Mouse (Mus musculus): ENCODE data around the gene Rdh5. TPM values are rescaled to one million over a fixed set of nuclear protein-coding genes. Genes with fewer than 3 reads are reported as not detected.

Rdh5 gene
- polyA plus RNA-seq, 1 experiment from 2014 or later = 12.7 TPM

GRCm38 (mm10) chr10:128915550-128915949, 7.1 kb downstream of the Rdh5 start:
- H3K4me2 ChIP-seq = no peak overlapping the region
- H3K4me3 ChIP-seq = no peak overlapping the region
- WGBS = 90% methylated on average over 2 of the region's 2 CpGs
- H3K27me3 ChIP-seq = no peaks in the 10 kb centered on the region
- no peaks in the 10 kb centered on the region for H3K9me3 ChIP-seq
- H3K36me3 ChIP-seq = peaks cover 72% of the 10 kb centered on the region
- ATAC-seq (ENCODE audit: insufficient number of reproducible peaks, insufficient read depth, low FRiP score, low TSS enrichment, low read depth) = no peak
- peaks cover 36% of the 10 kb centered on the region for H3K4me1 ChIP-seq
- H3K27ac ChIP-seq = no peak overlapping the region
- H3K9ac ChIP-seq = no peak overlapping the region

GRCm38 (mm10) chr10:128913696-128914095, 9.0 kb downstream of the Rdh5 start:
- 90% methylated on average over 12 of the region's 12 CpGs for WGBS
- Histone ChIP-seq H3K36me3 (peaks cover 72% of the 10 kb centered on the region), H3K4me2 (no peak overlapping the region), H3K27ac (no peak overlapping the region), H3K9me3 (no peaks in the 10 kb centered on the region), H3K27me3 (no peaks in the 10 kb centered on the region), H3K4me1 (peaks cover 33% of the 10 kb centered on the region), H3K9ac (peak overlapping the region; percentile 6; the same call in 1 of the 2 replicates), H3K4me3 (no peak overlapping the region)
- ATAC-seq (ENCODE audit: insufficient number of reproducible peaks, insufficient read depth, low FRiP score, low TSS enrichment, low read depth) = no peak

- no peak for ATAC-seq (ENCODE audit: insufficient number of reproducible peaks, insufficient read depth, low FRiP score, low TSS enrichment, low read depth)
- Histone ChIP-seq H3K4me2 (no peak overlapping the region), H3K36me3 (peaks cover 67% of the 10 kb centered on the region), H3K27me3 (no peaks in the 10 kb centered on the region), H3K9me3 (no peaks in the 10 kb centered on the region), H3K9ac (no peak overlapping the region), H3K4me1 (peaks cover 33% of the 10 kb centered on the region), H3K27ac (peak overlapping the region; percentile 65), H3K4me3 (no peak overlapping the region)
- WGBS = 6% methylated on average over 5 of the region's 5 CpGs
Measured at GRCm38 (mm10) chr10:128913219-128913618, 9.5 kb downstream of the Rdh5 start.

- peaks cover 33% of the 10 kb centered on the region for H3K4me1 ChIP-seq
- no peaks in the 10 kb centered on the region for H3K27me3 ChIP-seq
- ATAC-seq (ENCODE audit: insufficient number of reproducible peaks, insufficient read depth, low FRiP score, low TSS enrichment, low read depth) = no peak
- no peak overlapping the region for H3K4me3 ChIP-seq
- WGBS = 86% methylated on average over 4 of the region's 4 CpGs
- H3K9me3 ChIP-seq = no peaks in the 10 kb centered on the region
- H3K4me2 ChIP-seq = no peak overlapping the region
- H3K9ac ChIP-seq = no peak overlapping the region
- H3K36me3 ChIP-seq = peaks cover 63% of the 10 kb centered on the region
- peak overlapping the region; percentile 65 for H3K27ac ChIP-seq
Measured at GRCm38 (mm10) chr10:128912791-128913190, 9.9 kb downstream of the Rdh5 start.

- peak overlapping the region; percentile 76 for H3K4me2 ChIP-seq
- no peak for ATAC-seq (ENCODE audit: insufficient number of reproducible peaks, insufficient read depth, low FRiP score, low TSS enrichment, low read depth)
- no peak overlapping the region for H3K4me3 ChIP-seq
- 70% methylated on average over 4 of the region's 4 CpGs for WGBS
- H3K9me3 ChIP-seq = no peaks in the 10 kb centered on the region
- peaks cover 33% of the 10 kb centered on the region for H3K4me1 ChIP-seq
- H3K36me3 ChIP-seq = peaks cover 58% of the 10 kb centered on the region
- H3K9ac ChIP-seq = peak overlapping the region; percentile 51; the same call in 1 of the 2 replicates
- H3K27me3 ChIP-seq = no peaks in the 10 kb centered on the region
- H3K27ac ChIP-seq = no peak overlapping the region
Measured at GRCm38 (mm10) chr10:128912268-128912667, 10.4 kb downstream of the Rdh5 start.

GRCm38 (mm10) chr10:128911430-128911829, 11.3 kb downstream of the Rdh5 start:
- Histone ChIP-seq H3K4me1 (peaks cover 33% of the 10 kb centered on the region), H3K9me3 (no peaks in the 10 kb centered on the region), H3K36me3 (peaks cover 50% of the 10 kb centered on the region), H3K4me2 (peak overlapping the region; percentile 76), H3K27me3 (no peaks in the 10 kb centered on the region), H3K4me3 (peak overlapping the region; percentile 86), H3K27ac (0 out of 2 replicates have a peak overlapping the region, but pooled peaks have one; percentile 94), H3K9ac (peak overlapping the region; percentile 98; the same call in 1 of the 2 replicates)
- ATAC-seq (ENCODE audit: insufficient number of reproducible peaks, insufficient read depth, low FRiP score, low TSS enrichment, low read depth) = no peak
- WGBS = 89% methylated on average over 6 of the region's 6 CpGs

- Histone ChIP-seq H3K4me3 (peak overlapping the region; percentile 86), H3K9ac (peak overlapping the region; percentile 98), H3K27ac (peak overlapping the region; percentile 94), H3K27me3 (no peaks in the 10 kb centered on the region), H3K4me1 (peaks cover 33% of the 10 kb centered on the region), H3K9me3 (no peaks in the 10 kb centered on the region), H3K36me3 (peaks cover 40% of the 10 kb centered on the region), H3K4me2 (peak overlapping the region; percentile 76)
- no peak for ATAC-seq (ENCODE audit: insufficient number of reproducible peaks, insufficient read depth, low FRiP score, low TSS enrichment, low read depth)
- WGBS = under 1% methylated on average over 60 of the region's 66 CpGs
Measured at GRCm38 (mm10) chr10:128910066-128910841, 12.4 kb downstream of the Rdh5 start.

- no peaks in the 10 kb centered on the region for H3K9me3 ChIP-seq
- H3K4me1 ChIP-seq = peaks cover 33% of the 10 kb centered on the region
- H3K27ac ChIP-seq = peak overlapping the region; percentile 94
- peak; percentile 78 for ATAC-seq (ENCODE audit: insufficient number of reproducible peaks, insufficient read depth, low FRiP score, low TSS enrichment, low read depth)
- WGBS = under 1% methylated on average over 40 of the region's 41 CpGs
- H3K9ac ChIP-seq = peak overlapping the region; percentile 98
- no peaks in the 10 kb centered on the region for H3K27me3 ChIP-seq
- peak overlapping the region; percentile 76 for H3K4me2 ChIP-seq
- H3K4me3 ChIP-seq = peak overlapping the region; percentile 86
- H3K36me3 ChIP-seq = peaks cover 34% of the 10 kb centered on the region
Measured at GRCm38 (mm10) chr10:128909567-128910028, 13.1 kb downstream of the Rdh5 start.

- 56% methylated on average over 13 of the region's 13 CpGs for WGBS
- Histone ChIP-seq H3K4me2 (peak overlapping the region; percentile 76), H3K36me3 (peaks cover 27% of the 10 kb centered on the region), H3K9ac (peak overlapping the region; percentile 98), H3K27me3 (no peaks in the 10 kb centered on the region), H3K27ac (peak overlapping the region; percentile 94), H3K4me1 (peaks cover 33% of the 10 kb centered on the region), H3K4me3 (peak overlapping the region; percentile 86), H3K9me3 (no peaks in the 10 kb centered on the region)
- no peak for ATAC-seq (ENCODE audit: insufficient number of reproducible peaks, insufficient read depth, low FRiP score, low TSS enrichment, low read depth)
Measured at GRCm38 (mm10) chr10:128908778-128909448, 13.8 kb downstream of the Rdh5 start.

GRCm38 (mm10) chr10:128904812-128905211, 17.9 kb downstream of the Rdh5 start:
- no peaks in the 10 kb centered on the region for H3K27me3 ChIP-seq

GRCm38 (mm10) chr10:128902409-128902988, 20.2 kb downstream of the Rdh5 start:
- WGBS = 76% methylated on average over 3 of the region's 3 CpGs
- Histone ChIP-seq H3K9ac (no peak overlapping the region), H3K27me3 (no peaks in the 10 kb centered on the region), H3K36me3 (no peaks in the 10 kb centered on the region), H3K27ac (no peak overlapping the region), H3K9me3 (no peaks in the 10 kb centered on the region), H3K4me1 (0 out of 2 replicates have a peak, but pooled peaks cover 4% of the 10 kb centered on the region), H3K4me2 (no peak overlapping the region), H3K4me3 (no peak overlapping the region)
- no peak for ATAC-seq (ENCODE audit: insufficient number of reproducible peaks, insufficient read depth, low FRiP score, low TSS enrichment, low read depth)

More at GRCm38 (mm10) chr10:128904812-128905211, 17.9 kb downstream of the Rdh5 start:
- H3K4me2 ChIP-seq = no peak overlapping the region
- no peak overlapping the region for H3K9ac ChIP-seq
- no peaks in the 10 kb centered on the region for H3K9me3 ChIP-seq
- no peak for ATAC-seq (ENCODE audit: insufficient number of reproducible peaks, insufficient read depth, low FRiP score, low TSS enrichment, low read depth)
- 61% methylated on average over 5 of the region's 5 CpGs for WGBS
- H3K27ac ChIP-seq = no peak overlapping the region
- peaks cover 5% of the 10 kb centered on the region for H3K4me1 ChIP-seq
- no peak overlapping the region for H3K4me3 ChIP-seq
- H3K36me3 ChIP-seq = no peaks in the 10 kb centered on the region
